Mouse (Mus musculus): ENCODE measurements around the gene Lyrm9. TPM values are rescaled to one million over a fixed set of nuclear protein-coding genes. Genes with fewer than 3 reads are reported as not detected.

Gene Lyrm9
- polyA plus RNA-seq, 1 experiment from 2014 or later = 15.9 TPM

DNA sequence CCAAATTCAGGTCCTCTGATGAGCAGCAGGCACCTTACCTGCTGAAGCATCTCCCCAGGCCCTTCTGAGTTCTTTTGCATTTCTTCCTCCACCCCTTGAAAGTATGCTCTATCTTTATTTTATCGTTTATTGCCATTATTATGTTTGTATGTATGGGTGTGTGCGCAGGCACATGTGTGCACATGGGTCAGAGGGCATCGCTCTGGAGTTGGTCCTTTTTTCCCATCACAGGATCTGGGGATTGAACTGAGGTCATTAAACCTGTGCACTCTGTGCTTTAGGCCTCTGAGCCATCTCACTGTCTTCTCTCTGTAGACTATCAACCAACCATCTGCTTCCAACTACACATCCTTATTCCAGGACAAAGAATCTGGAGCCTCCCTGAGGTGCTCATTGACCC lies 53.3 kb downstream of the Lyrm9 start:
- Histone ChIP-seq H3K9me3 (ENCODE audit: control insufficient read depth, low read length) (no peaks in the 10 kb centered on the region), H3K4me3 (ENCODE audit: low read depth, low read length) (no peak overlapping the region), H3K9ac (ENCODE audit: low read length) (no peak overlapping the region), H3K27ac (ENCODE audit: low read depth, low read length) (no peak overlapping the region), H3K4me2 (no peak overlapping the region), H3K4me1 (ENCODE audit: control insufficient read depth, insufficient read depth, low read length) (no peaks in the 10 kb centered on the region), H3K27me3 (ENCODE audit: control insufficient read depth, insufficient read depth, low read length) (no peaks in the 10 kb centered on the region), H3K36me3 (ENCODE audit: control insufficient read depth, insufficient read depth, low read length) (no peaks in the 10 kb centered on the region)
- ATAC-seq (ENCODE audit: low FRiP score) (no peak), DNase-seq (ENCODE audit: low spot score, missing footprints) (peak; percentile 2)
- 90% methylated on average over 3 of the region's 3 CpGs for WGBS

DNA sequence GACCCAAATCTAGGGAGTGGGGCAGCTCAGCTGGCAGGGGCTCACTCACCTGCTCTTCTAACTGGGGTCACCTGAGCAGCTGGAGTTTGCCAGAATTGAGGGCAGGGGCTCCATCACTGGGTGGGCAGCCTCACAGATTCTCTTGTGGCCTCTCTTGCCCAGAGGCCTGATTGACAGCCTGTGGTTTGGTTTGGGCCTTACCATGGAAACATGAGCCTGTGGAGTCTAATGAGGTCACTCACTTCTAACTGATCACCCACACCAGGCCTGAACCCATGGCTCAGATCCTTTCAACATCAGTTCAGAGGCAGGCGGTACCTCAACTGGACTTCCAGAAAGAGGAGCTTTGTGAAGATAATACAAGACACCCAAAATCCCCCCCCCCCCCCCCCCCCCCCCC lies 60.3 kb downstream of the Lyrm9 start:
- peaks cover 17% of the 10 kb centered on the region for H3K4me1 ChIP-seq (ENCODE audit: control insufficient read depth, insufficient read depth, low read length)
- no peaks in the 10 kb centered on the region for H3K27me3 ChIP-seq (ENCODE audit: control insufficient read depth, insufficient read depth, low read length)
- no peaks in the 10 kb centered on the region for H3K9me3 ChIP-seq (ENCODE audit: control insufficient read depth, low read length)
- H3K27ac ChIP-seq (ENCODE audit: low read depth, low read length) = peak overlapping the region; percentile 94
- H3K36me3 ChIP-seq (ENCODE audit: control insufficient read depth, insufficient read depth, low read length) = no peaks in the 10 kb centered on the region
- no peak overlapping the region for H3K9ac ChIP-seq (ENCODE audit: low read length)
- DNase-seq (ENCODE audit: low spot score, missing footprints) = peak; percentile 91
- no peak overlapping the region for H3K4me2 ChIP-seq
- 14% methylated on average over 1 of the region's 1 CpGs for WGBS
- no peak overlapping the region for H3K4me3 ChIP-seq (ENCODE audit: low read depth, low read length)
- peak; percentile 72 for ATAC-seq (ENCODE audit: low FRiP score)

DNA sequence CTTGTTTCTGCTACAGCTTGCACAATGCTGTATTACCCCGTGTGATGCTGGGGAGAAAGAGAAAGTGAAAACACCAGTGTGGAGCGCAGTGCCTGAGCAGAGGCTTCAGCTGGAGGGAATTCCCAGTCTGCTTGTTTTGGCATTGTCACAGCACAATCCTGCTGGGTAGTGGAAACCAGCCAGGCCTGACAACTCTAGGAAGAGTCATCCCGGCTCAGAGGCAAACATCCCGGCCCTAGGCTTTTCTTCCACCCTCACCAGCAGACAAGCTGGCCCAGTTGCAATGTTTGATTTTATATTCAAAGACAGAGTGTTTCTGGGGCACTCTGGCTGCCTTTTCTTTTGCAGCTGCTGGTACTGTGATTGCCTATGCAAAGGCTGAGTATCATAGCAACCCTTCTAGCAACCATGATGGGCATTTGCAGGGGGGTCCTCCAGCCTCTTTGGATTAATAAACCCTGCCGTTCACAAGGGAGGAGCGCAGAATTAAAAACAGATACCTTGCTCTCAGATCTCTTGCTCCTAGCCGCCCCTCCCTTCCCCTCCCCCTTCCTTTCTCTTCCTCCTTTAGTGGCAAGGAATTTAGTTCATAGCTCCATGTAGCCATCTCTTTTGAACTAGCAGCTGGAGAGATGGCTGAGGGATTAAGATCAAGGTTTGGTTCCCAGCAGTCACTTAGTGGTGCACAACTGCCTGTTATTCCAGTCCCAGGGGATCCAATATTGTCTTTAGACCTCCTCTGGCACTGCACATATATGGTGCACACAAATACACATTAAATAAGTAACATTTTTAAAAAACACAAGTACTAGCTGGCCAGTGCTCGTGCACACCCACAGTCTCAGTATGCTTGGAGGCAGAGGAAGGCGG lies 61.0 kb downstream of the Lyrm9 start:
- H3K4me2 ChIP-seq = peak overlapping the region; percentile 15; the same call in 1 of the 2 replicates
- ATAC-seq (ENCODE audit: low FRiP score) (peak; percentile 87), DNase-seq (ENCODE audit: low spot score, missing footprints) (peak; percentile 96)
- H3K9ac ChIP-seq (ENCODE audit: low read length) = peak overlapping the region; percentile 47
- H3K4me1 ChIP-seq (ENCODE audit: control insufficient read depth, insufficient read depth, low read length) = peaks cover 17% of the 10 kb centered on the region
- H3K4me3 ChIP-seq (ENCODE audit: low read depth, low read length) = no peak overlapping the region
- no peaks in the 10 kb centered on the region for H3K9me3 ChIP-seq (ENCODE audit: control insufficient read depth, low read length)
- H3K36me3 ChIP-seq (ENCODE audit: control insufficient read depth, insufficient read depth, low read length) = no peaks in the 10 kb centered on the region
- 15% methylated on average over 9 of the region's 9 CpGs for WGBS
- H3K27ac ChIP-seq (ENCODE audit: low read depth, low read length) = peak overlapping the region; percentile 94
- H3K27me3 ChIP-seq (ENCODE audit: control insufficient read depth, insufficient read depth, low read length) = no peaks in the 10 kb centered on the region

DNA sequence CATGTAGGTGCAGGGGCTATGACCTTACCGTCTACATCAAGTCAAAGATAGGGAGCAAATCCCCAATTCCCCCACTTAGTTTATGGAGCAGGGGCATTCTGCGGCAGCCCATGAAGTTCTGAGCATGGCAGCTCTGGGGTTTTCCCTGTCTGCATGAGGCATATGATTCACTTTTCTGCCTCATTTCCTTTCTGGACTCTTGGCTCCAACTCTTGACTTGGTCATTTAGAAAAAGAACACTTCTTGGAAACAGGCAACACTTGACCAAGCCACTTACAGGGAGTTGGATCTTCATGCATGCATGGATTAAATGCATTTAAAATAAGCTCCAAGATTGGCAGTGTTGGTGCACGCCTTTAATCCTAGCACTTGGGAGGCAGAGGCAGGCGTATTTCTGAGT lies 62.8 kb downstream of the Lyrm9 start:
- H3K27me3 ChIP-seq (ENCODE audit: control insufficient read depth, insufficient read depth, low read length) = no peaks in the 10 kb centered on the region
- no peaks in the 10 kb centered on the region for H3K9me3 ChIP-seq (ENCODE audit: control insufficient read depth, low read length)
- DNase-seq (ENCODE audit: low spot score, missing footprints) (peak; percentile 79), ATAC-seq (ENCODE audit: low FRiP score) (no peak)
- H3K27ac ChIP-seq (ENCODE audit: low read depth, low read length) = no peak overlapping the region
- no peak overlapping the region for H3K4me3 ChIP-seq (ENCODE audit: low read depth, low read length)
- WGBS = 87% methylated on average over 4 of the region's 4 CpGs
- peaks cover 17% of the 10 kb centered on the region for H3K4me1 ChIP-seq (ENCODE audit: control insufficient read depth, insufficient read depth, low read length)
- no peaks in the 10 kb centered on the region for H3K36me3 ChIP-seq (ENCODE audit: control insufficient read depth, insufficient read depth, low read length)
- H3K4me2 ChIP-seq = no peak overlapping the region
- H3K9ac ChIP-seq (ENCODE audit: low read length) = no peak overlapping the region

Other genes starting within 250 kb of the Lyrm9 start
- gene Nlk, start 129.2 kb upstream of the Lyrm9 start, polyA plus RNA-seq (2014; fragmentation: Nextera tagmentation; extraction: Ambion mirVana) = 25.8 and 36.9 TPM in 2 replicates
- 42.1 and 42.2 TPM in 2 replicates for gene Ccnq, start 74.9 kb upstream of the Lyrm9 start, polyA plus RNA-seq (2014; fragmentation: Nextera tagmentation; extraction: Ambion mirVana)
- gene Nos2, start 94.2 kb downstream of the Lyrm9 start, polyA plus RNA-seq (2014; fragmentation: Nextera tagmentation; extraction: Ambion mirVana) = 0.64 and 0.69 TPM in 2 replicates
- gene Lgals9, start 158.4 kb downstream of the Lyrm9 start, polyA plus RNA-seq (2014; fragmentation: Nextera tagmentation; extraction: Ambion mirVana) = 5.4 and 6.7 TPM in 2 replicates